Mouse (Mus musculus): ENCODE data around the gene Pnkd. TPM values are rescaled to one million over a fixed set of nuclear protein-coding genes. Genes with fewer than 3 reads are reported as not detected.

The Pnkd gene
- polyA plus RNA-seq, 1 experiment = 10.0 TPM

DNA sequence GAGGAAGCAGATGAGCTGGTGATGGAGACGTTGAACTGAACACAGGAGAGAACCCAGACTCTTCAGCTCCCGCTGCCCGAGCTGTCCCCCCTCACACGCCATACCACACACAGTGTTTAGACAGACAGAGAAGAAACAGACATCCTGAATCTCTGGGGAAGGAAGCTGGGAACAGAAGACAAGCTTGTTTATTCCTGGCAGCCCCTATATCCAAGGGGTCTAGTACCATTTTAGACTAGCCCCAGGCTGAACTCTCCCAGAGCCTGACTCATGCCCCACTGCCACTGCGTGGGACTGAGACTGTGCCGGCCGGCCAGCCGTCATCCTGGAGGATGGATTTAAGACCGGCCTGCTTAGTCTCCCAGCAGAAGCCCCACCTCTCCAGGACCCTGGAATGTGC lies 9.7 kb upstream of the Pnkd start:
- Histone ChIP-seq H3K9me3 (ENCODE audit: control insufficient read depth, low read length) (no peaks in the 10 kb centered on the region), H3K36me3 (ENCODE audit: control insufficient read depth) (peaks cover 11% of the 10 kb centered on the region), H3K4me1 (ENCODE audit: control insufficient read depth) (peaks cover 4% of the 10 kb centered on the region), H3K4me3 (replicated peaks) (no peak overlapping the region), H3K27me3 (ENCODE audit: control insufficient read depth) (peaks cover 24% of the 10 kb centered on the region)
- TF ChIP-seq GATA1 (IDR thresholded peaks at IDR 0.05; ENCODE audit: low read length) (no peak), TAL1 (IDR thresholded peaks at IDR 0.05; ENCODE audit: low read length) (no peak)

DNA sequence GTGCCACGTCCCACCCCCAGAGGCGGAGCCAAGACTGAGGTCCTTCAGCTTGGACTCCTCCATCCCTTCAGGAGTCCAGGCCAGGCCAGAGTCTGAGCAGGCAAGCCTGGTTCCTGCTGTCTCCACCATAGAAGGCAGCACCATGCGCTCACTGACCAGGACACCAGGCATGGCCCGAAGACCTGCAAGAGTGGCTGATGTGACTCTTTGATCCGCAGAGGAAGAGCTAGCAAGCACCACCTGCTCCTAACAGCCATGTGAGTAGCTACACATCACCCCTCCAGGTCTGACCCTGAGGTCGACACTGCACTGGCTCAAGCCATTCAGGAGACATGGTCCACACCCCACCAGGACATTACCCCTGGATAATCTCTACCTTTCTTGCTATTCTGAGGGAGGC lies 7.7 kb upstream of the Pnkd start:
- Histone ChIP-seq H3K4me1 (ENCODE audit: control insufficient read depth) (peaks cover 4% of the 10 kb centered on the region), H3K27me3 (ENCODE audit: control insufficient read depth) (peaks cover 24% of the 10 kb centered on the region), H3K36me3 (ENCODE audit: control insufficient read depth) (peaks cover 31% of the 10 kb centered on the region), H3K9me3 (ENCODE audit: control insufficient read depth, low read length) (no peaks in the 10 kb centered on the region), H3K4me3 (replicated peaks) (no peak overlapping the region)
- TF ChIP-seq GATA1 (IDR thresholded peaks at IDR 0.05; ENCODE audit: low read length) (no peak), TAL1 (IDR thresholded peaks at IDR 0.05; ENCODE audit: low read length) (no peak)

DNA sequence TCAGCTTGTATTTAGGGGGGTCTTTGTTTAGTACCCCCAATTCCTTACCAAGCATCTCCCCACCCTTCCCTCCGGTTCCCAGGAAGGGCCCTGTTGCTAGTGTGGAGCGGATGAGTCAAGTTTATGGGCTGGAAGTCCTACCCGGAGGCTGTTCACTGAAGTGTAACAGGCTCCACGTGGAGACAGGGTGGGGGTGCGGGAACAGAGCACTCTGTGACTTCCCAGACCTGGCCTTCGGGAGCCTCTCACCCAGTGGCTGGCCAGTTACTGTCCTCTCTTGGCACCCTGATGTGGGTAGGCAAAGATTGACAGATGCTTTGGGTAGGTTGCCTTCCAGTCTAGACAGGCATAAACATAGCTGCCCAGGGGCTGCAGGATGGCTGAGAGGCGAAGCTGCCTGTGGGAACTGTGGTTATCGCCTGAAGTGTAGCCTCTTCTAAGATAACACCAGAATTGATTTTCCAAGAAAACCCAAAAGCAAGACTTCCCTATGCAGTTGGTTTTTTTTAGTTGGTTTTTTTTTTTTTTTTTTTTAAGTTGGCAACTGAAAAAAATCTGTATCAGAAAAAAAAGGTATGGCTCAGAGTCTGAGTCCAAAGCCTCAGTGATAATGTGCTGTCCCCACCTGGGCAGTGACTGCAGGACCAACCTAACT lies 6.7 kb upstream of the Pnkd start:
- Histone ChIP-seq H3K4me3 (replicated peaks) (no peak overlapping the region), H3K9me3 (ENCODE audit: control insufficient read depth, low read length) (no peaks in the 10 kb centered on the region), H3K27me3 (ENCODE audit: control insufficient read depth) (peaks cover 24% of the 10 kb centered on the region), H3K4me1 (ENCODE audit: control insufficient read depth) (peaks cover 8% of the 10 kb centered on the region), H3K36me3 (ENCODE audit: control insufficient read depth) (peaks cover 41% of the 10 kb centered on the region)
- TF ChIP-seq GATA1 (IDR thresholded peaks at IDR 0.05; ENCODE audit: low read length) (no peak), TAL1 (IDR thresholded peaks at IDR 0.05; ENCODE audit: low read length) (no peak)

DNA sequence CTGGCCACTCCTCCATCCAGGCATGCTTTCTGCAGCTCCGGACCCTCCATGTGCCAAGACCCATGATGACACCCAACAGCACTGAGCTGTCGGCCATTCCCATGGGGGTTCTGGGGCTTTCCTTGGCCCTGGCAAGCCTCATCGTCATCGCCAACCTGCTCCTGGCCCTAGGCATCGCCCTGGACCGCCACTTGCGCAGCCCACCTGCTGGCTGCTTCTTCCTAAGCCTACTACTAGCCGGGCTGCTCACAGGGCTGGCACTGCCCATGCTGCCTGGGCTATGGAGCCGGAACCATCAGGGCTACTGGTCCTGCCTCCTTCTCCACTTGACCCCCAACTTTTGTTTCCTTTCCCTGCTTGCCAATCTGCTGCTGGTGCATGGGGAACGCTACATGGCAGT lies 6.2 kb upstream of the Pnkd start, which contains the start of gene Gpbar1:
Gpbar1 (plus strand) TSS at position 13 of the 400 bp plus-strand sequence.
- Histone ChIP-seq H3K36me3 (ENCODE audit: control insufficient read depth) (peaks cover 44% of the 10 kb centered on the region), H3K4me1 (ENCODE audit: control insufficient read depth) (peaks cover 12% of the 10 kb centered on the region), H3K4me3 (replicated peaks) (no peak within 1 kb of the TSS), H3K9me3 (ENCODE audit: control insufficient read depth, low read length) (no peaks in the 10 kb centered on the region), H3K27me3 (ENCODE audit: control insufficient read depth) (peaks cover 24% of the 10 kb centered on the region)
- no peak for TF ChIP-seq GATA1 (IDR thresholded peaks at IDR 0.05; ENCODE audit: low read length)
- TF ChIP-seq TAL1 (IDR thresholded peaks at IDR 0.05; ENCODE audit: low read length) = no peak

DNA sequence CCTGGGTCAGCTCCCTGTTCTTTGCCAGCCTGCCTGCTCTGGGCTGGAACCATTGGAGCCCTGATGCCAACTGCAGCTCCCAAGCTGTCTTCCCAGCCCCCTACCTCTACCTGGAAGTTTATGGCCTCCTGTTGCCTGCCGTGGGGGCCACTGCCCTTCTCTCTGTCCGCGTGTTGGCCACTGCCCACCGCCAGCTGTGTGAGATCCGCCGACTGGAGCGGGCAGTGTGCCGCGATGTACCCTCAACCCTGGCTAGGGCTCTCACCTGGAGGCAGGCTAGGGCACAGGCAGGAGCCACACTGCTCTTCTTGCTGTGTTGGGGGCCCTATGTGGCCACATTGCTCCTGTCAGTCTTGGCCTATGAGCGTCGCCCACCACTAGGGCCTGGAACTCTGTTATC lies 5.7 kb upstream of the Pnkd start:
- TF ChIP-seq TAL1 (IDR thresholded peaks at IDR 0.05; ENCODE audit: low read length) (no peak), GATA1 (IDR thresholded peaks at IDR 0.05; ENCODE audit: low read length) (no peak)
- peaks cover 24% of the 10 kb centered on the region for H3K27me3 ChIP-seq (ENCODE audit: control insufficient read depth)
- peaks cover 16% of the 10 kb centered on the region for H3K4me1 ChIP-seq (ENCODE audit: control insufficient read depth)
- H3K4me3 ChIP-seq (replicated peaks) = no peak overlapping the region
- peaks cover 44% of the 10 kb centered on the region for H3K36me3 ChIP-seq (ENCODE audit: control insufficient read depth)
- H3K9me3 ChIP-seq (ENCODE audit: control insufficient read depth, low read length) = no peaks in the 10 kb centered on the region

DNA sequence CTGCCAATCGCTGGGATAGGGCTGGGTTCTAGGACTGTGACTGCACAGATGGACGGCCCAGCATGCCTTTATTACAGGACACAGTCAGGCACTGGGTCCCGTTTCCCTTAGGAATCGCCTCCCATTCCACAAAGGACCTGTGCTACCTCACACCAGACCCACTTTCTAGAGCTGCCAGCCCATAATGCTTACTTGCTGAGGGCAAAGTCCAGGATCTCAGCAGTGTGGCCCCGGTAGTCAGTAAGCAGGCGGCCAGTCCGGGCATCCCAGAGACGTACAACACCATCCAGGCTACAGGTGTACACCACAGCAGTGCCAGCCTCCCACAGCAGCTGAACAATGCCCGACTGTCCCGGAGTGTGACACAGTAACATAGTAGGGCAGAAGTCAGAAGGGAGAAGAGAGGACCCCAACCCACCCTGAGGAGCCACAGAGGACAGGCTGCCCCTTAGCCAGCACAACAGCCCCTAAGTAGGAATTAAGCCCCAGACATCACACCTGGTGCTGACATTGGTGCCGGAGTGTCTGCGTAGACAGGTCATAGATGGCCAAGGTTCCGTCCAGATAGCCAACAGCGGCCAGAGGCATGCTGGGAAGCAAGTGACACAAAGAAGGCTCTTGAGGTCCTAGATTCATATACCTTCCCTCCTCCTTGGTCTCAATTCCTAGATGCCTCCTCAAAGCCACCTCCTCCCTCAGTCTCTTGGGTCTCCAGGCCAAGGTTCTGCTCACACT lies 4.0 kb upstream of the Pnkd start:
- peaks cover 9% of the 10 kb centered on the region for H3K27me3 ChIP-seq (ENCODE audit: control insufficient read depth)
- TF ChIP-seq TAL1 (IDR thresholded peaks at IDR 0.05; ENCODE audit: low read length) = no peak
- no peak for TF ChIP-seq GATA1 (IDR thresholded peaks at IDR 0.05; ENCODE audit: low read length)
- peaks cover 44% of the 10 kb centered on the region for H3K36me3 ChIP-seq (ENCODE audit: control insufficient read depth)
- H3K4me1 ChIP-seq (ENCODE audit: control insufficient read depth) = peaks cover 26% of the 10 kb centered on the region
- H3K9me3 ChIP-seq (ENCODE audit: control insufficient read depth, low read length) = no peaks in the 10 kb centered on the region
- H3K4me3 ChIP-seq (replicated peaks) = no peak overlapping the region

DNA sequence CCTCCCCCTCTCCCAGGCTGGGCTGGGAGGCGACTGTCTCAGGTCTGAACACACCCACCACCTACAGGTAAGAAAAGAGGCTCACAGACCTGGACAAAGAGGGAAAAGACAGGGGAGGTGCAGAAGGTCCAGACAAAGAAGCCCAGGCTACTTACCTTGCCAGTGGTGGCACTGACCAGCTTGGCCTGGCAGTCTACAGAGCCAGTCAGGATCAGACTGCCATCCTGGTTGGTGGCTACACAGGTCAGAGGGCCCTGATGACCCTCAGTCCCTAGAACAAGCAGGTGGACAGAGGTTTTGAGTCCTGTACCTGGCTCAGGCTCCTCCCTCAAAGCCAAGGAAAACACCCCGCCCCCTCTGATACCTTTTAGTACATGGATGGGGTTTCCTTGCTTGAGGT lies 3.4 kb upstream of the Pnkd start:
- peaks cover 44% of the 10 kb centered on the region for H3K36me3 ChIP-seq (ENCODE audit: control insufficient read depth)
- peaks cover 32% of the 10 kb centered on the region for H3K4me1 ChIP-seq (ENCODE audit: control insufficient read depth)
- H3K9me3 ChIP-seq (ENCODE audit: control insufficient read depth, low read length) = no peaks in the 10 kb centered on the region
- H3K4me3 ChIP-seq (replicated peaks) = no peak overlapping the region
- H3K27me3 ChIP-seq (ENCODE audit: control insufficient read depth) = peaks cover 5% of the 10 kb centered on the region
- TF ChIP-seq TAL1 (IDR thresholded peaks at IDR 0.05; ENCODE audit: low read length) = no peak
- TF ChIP-seq GATA1 (IDR thresholded peaks at IDR 0.05; ENCODE audit: low read length) = no peak

DNA sequence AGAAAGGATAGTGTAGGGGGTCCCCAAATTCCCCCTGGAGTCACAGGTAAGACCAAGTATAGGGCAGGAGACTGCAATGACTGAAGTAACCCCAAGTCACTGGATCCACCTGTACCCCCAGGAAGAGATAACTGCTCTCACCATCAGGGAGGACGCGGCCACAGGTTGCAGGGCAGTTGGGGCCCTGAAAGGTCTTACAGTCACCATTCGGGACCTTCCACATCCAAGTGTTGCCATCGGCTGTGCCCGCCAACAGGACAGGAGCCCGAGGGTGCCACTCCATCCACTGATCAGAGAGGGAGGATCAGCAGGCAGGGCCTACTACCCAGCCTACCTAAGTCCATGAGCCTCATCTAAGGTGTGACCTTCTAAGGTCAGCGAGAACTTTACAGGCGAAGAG lies 2.8 kb upstream of the Pnkd start:
- no peaks in the 10 kb centered on the region for H3K9me3 ChIP-seq (ENCODE audit: control insufficient read depth, low read length)
- no peak overlapping the region for H3K4me3 ChIP-seq (replicated peaks)
- H3K36me3 ChIP-seq (ENCODE audit: control insufficient read depth) = peaks cover 48% of the 10 kb centered on the region
- TF ChIP-seq TAL1 (IDR thresholded peaks at IDR 0.05; ENCODE audit: low read length) (no peak), GATA1 (IDR thresholded peaks at IDR 0.05; ENCODE audit: low read length) (no peak)
- peaks cover 4% of the 10 kb centered on the region for H3K27me3 ChIP-seq (ENCODE audit: control insufficient read depth)
- H3K4me1 ChIP-seq (ENCODE audit: control insufficient read depth) = peaks cover 38% of the 10 kb centered on the region

DNA sequence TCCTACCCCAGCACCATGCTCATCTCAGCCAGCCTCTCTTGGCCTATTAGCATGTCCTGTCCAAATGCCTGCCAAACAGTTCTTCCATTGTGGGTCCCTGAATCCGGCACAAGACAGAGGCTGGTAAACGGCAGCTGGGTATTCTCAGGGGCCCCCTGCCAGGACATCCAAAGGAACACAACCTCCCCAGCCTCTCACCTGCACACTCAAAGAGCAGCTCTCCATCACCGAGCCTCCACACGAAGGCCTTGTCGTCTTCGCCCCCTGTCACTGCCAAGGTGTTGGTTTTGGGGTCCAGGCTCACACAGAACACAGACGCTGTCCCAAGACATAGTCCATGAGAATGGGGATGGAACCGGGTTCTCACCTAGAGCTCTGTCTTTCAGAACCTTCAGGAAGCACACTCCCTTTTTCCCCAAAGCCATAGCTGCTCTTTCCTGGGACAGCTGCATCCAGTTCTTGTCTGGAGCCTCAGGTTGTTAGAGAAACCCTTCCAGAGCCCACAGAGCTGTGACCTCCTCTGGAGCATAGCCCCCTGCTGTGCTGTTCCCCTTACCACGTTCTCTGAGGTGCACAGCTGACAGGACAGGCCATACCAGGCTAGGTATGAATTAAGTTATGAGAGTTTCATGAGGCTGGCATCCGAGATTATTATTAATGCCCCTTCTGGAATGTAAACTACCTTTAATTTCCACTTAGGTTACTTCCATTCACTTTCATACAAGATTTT lies 1.7 kb upstream of the Pnkd start:
- Histone ChIP-seq H3K4me1 (ENCODE audit: control insufficient read depth) (peaks cover 45% of the 10 kb centered on the region), H3K36me3 (ENCODE audit: control insufficient read depth) (peaks cover 53% of the 10 kb centered on the region), H3K4me3 (replicated peaks) (no peak overlapping the region), H3K27me3 (ENCODE audit: control insufficient read depth) (no peaks in the 10 kb centered on the region), H3K9me3 (ENCODE audit: control insufficient read depth, low read length) (no peaks in the 10 kb centered on the region)
- no peak for TF ChIP-seq TAL1 (IDR thresholded peaks at IDR 0.05; ENCODE audit: low read length)
- no peak for TF ChIP-seq GATA1 (IDR thresholded peaks at IDR 0.05; ENCODE audit: low read length)
